Mouse (Mus musculus): ENCODE data around the gene Golga5.

The Golga5 gene

GRCm38 (mm10) chr12:102516151-102516550 lies 47.2 kb downstream of the Golga5 start:
- DNase-seq = no peak

DNA sequence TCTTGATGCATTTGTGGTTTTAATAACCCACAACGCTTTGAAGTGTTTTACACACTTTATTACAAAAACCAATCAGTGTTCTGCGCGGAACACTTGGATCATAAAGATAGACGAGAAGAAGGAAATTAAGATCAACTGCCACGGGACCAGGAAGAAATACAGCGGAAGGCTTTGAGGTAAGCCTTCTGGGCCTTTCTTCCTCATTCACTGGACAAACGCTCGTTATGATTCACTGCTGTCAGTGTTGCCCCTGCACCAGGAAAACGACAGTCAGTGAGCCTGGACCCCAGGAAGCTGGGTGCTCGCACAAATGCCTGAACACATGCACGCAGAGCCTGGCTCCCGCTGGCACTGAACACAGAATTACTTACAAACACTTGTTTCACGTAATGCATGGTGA lies 48.7 kb downstream of the Golga5 start:
- no peak for DNase-seq

DNA sequence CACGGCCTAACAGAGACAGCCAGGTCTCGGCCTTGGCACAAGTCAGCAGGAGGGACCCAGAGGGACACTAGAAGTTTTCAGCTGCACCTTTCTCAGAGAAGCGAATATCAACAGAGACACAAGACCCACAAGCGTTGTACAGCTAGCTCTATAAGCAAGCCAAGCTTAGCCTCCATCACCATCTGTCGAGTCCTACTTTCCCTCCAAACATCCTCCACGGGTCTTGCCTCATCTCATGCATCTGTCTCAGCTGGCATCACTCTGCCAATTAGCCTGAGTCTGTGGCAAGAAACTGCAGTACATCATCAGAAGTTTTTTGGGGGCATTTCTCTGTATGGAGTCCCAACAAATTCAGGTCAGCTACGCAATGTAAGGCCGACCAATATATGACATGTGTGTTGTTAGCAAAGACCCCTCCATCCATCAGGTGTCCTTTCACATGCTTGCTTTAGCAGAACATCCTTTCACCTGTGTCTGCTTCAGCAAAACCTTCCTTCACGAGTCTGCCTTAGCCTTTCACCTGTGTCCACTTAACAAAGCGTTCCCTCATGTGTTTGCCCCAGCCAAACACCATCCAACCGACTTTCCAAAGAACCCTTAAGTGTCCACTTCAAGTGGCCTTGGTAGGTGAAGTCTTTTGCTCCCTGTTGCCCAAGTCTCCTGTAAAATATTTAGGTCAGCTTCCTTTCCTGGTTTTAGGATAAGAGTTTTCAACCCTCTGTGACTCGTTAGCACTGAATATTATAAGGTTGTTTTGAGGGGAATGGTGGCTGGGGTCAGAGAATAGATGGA lies 51.2 kb downstream of the Golga5 start:
- DNase-seq = no peak

- DNase-seq = peak; percentile 44
These were observed 52.9 kb downstream of the Golga5 start for GRCm38 (mm10) chr12:102521777-102522319.

DNA sequence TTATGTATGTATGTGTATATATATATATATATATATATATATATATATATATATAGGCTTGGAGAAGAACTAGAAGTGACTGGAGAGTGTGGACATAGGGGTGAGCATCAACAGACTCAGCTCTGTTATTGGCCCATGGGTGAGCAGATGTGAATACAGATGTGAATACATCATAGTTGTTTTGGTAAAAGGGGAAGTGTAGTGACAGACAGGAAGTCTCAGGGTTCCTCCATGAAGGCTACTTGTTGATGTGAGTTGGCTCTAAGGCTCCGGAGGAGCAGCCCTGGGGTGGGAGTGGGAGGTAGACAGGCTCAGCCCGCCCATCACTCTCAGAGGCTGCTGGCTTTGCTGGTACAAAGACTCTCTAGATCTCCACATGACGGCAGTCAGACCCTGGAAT lies 55.3 kb downstream of the Golga5 start:
- DNase-seq = no peak

DNA sequence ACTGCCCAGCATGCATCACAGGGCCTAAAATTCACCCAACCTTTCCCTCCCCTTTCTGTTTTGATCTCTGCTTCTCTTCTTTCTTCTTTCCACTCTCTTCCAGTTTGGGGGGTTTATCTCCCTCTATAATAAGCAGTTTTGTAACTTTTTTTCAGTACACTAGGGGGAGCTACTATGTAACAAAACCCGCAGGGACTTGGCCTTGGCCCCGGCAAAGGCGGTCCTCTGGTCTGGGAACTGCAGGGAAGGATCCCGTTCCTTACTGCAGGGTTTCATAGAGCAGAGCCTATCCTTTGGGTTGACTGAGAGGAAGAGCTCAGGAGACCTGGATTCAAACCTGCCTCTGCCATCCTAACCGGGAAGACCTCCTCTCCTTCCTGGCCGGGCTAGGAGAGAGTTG lies 55.8 kb downstream of the Golga5 start:
- peak; percentile 61 for DNase-seq

GRCm38 (mm10) chr12:102527989-102528388 lies 59.1 kb downstream of the Golga5 start:
- DNase-seq = no peak

DNA sequence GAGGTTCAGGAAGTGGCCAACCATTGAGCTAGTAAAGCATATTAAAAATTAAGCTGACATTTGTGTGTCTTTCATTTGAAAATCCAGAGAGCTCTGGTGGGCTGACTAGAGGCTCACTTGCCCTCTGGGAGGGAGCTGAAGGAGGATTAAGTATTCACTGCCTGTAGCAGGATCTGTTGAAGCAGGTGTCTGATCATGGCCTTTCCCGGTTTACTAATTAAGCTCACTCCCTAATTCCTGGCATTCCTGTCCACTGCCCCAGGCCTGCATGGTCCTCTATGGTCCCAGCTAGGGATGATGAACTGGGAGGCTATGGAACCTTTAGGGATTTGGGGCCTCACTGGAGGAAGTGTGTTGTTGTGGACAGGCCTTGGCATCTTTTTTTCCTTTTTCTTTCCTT lies 66.9 kb downstream of the Golga5 start:
- no peak for DNase-seq

- DNase-seq = no peak
These were observed 71.3 kb downstream of the Golga5 start for GRCm38 (mm10) chr12:102540278-102540677.

GRCm38 (mm10) chr12:102541168-102541567 lies 72.2 kb downstream of the Golga5 start:
- DNase-seq = no peak

- DNase-seq = no peak
These were observed 76.2 kb downstream of the Golga5 start for GRCm38 (mm10) chr12:102545122-102545521.
